Mouse (Mus musculus) bone marrow macrophage, adult 2 months (primary cell): ENCODE data around the gene Tmem182.

ENCODE experiments used
- CTCF ChIP-seq: IDR thresholded peaks from 2 replicates; pipeline ENCODE4 v1.5.1; 2012; ENCODE audit warnings: low read depth, mild to moderate bottlenecking, low read length, moderate library complexity
- POLR2A ChIP-seq: IDR thresholded peaks from 2 replicates; pipeline ENCODE4 v1.6.1; 2012; ENCODE audit warnings: mild to moderate bottlenecking, low read depth, low read length, borderline replicate concordance

- no peak for TF ChIP-seq CTCF
- no peak for TF ChIP-seq POLR2A
These were observed 41.4 kb upstream of the Tmem182 start for GRCm38 (mm10) chr1:40764042-40764441.
